Mouse (Mus musculus): ENCODE measurements around the gene Nudt9.
"Not testable (repeated sequence)": the region's sequence is repeated elsewhere in the genome, so short reads cannot be mapped to it uniquely, and the experiment has no call there.

Nudt9 gene

DNA sequence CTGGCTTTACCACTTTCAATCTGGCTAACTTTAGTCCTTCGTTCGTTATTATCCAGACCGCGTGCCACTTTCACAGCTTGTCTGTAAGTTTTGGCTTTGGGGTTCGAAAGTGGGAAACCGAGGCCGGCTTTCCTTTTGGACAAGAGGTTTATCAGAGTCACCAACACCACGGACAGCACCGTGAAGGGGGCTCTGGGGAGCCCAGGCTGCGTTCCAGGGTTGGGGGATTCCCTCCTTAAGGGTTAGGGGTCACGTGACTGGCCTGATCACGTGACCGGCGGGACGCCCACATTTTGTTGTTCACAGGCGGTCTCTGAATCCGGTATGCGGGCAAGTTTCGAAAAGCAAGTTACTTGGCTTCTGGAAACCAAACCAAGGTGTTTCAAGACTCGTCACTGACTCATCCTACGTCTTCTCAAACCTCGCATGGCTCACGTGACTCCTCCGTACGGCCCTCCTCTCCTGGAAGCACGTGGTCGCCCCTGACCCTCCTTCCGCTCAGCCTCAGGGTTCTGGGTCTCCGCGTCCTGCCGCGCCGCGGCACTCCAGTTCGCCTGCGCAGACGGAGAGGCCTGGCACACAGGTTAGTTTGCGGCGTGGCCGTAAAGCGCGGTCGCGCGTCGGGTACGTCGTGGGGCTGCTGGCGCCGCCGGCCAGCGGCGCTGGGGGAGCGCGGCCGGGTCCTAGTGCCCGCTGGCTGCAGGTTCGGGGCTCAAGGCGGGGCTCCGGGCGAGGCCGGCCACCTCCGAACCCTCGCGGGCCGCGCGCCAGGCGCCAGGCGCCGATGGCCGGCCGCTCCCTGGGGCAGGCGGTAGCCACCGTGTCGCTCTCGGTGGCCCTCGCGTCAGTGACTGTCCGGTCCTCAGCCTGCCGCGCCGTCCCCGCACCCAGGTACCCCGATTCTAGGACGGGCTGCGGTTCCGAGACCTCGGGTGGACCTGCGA is at the start of gene Nudt9:
Gene Nudt9 (plus strand): TSS at position 51 of the 944 bp plus-strand sequence.
- peak; percentile 91 for DNase-seq (ENCODE audit: low read depth)

DNA sequence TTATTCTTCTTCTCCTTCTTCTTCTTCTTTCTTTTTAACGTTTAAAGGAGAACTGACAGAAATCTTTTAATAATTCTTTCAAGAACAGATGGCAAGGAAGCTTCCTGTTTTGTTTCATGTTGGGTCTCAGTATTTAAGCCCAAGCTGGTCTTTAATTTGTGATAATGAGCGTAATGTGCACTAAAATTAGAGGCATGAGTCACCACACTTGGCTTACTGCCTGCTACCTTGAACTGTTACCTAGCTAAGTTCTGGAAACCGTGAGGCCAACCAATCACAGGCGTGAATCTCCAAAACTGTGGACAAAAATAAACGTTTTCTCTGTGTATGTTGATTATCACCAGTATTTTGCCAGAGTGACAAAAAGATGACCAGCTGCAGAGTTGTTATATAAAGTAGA is 47.4 kb upstream of the Nudt9 start:
- no peak for DNase-seq (ENCODE audit: low read depth)

DNA sequence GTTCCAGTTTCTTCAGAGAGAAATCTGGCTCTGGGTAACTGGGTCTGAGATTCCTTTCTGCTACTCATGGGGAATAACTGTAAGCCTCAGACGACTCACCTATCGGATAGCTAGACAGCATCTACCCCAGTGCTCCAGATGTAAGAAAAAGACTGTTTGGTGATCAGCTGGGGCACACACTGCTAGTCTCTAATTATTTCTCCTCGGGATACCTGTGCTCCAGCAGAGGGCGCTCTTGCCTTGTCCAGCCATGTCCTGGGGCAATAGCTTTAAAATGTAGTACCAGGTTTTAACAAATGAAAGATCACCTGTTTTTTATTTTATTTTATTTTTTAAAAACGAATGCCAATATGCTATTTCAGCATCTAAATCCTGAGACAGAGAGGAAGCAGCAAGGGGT is 46.4 kb upstream of the Nudt9 start:
- DNase-seq (ENCODE audit: low read depth), result peak; percentile 64

DNA sequence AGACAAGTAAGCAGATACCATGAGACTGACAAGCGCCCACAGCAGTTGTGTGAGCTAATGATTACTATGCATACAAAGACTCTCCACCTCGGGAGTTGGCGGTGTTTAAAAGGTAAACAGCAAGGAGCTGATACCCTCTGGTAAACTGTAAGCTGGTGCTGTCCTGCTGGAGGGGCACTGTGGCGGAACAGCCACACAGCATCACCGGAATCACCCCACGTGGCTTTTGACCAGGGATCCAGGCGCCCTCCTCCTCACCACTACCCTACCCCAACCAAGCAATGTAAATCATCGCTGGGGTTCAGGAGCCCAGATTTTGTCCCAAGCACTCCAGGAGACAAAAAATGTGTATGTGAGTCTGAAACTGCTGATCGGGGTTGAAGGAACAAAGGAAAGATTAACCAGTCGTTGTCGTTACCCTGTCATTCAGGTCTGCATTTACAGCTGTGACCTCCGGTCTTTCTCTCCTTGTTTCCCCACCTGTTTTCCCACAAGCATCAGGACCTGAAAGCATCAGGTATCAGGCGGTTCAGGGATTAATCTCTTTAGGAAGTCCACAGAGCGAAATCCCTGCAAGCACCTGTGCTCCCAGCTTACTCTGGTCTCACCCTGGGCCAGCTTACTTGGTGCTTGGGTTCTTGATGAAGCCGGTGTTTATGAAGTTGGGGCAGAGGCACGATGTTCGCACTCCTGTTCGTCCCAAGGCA is 43.4 kb upstream of the Nudt9 start:
- DNase-seq (ENCODE audit: low read depth), result no peak

DNA sequence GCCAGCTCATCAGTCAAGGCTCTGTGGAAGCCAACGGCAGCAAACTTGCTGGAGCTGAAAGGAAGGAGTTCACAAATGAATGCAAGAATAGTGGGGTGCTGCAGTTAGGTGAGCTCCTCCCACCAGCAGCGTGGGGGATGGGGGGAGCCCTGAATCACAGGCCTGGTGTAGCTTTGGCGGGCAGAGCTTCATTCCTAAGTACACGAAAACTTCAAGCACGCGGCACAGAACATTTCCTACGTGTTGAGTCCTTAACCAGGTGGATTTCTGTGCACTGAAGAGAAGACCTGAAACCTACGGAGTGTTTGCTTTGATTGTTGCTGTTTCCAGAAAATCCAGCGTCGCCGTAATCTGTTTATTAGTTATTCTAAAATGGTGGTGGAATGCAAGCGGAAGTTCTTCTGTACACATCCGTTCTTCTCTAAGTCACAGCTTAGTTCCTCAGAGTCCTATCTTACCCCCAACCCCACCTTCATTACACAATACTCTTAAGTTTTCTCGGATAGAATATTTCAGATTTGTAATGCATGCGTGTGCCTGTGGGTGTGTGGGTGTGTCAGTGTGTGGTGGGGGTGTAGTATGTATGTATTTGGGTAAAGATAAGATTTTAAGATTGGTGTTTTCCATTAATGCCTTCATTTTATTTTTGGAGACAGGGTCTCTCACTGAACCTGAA is 42.7 kb upstream of the Nudt9 start:
- no peak for DNase-seq (ENCODE audit: low read depth)

DNA sequence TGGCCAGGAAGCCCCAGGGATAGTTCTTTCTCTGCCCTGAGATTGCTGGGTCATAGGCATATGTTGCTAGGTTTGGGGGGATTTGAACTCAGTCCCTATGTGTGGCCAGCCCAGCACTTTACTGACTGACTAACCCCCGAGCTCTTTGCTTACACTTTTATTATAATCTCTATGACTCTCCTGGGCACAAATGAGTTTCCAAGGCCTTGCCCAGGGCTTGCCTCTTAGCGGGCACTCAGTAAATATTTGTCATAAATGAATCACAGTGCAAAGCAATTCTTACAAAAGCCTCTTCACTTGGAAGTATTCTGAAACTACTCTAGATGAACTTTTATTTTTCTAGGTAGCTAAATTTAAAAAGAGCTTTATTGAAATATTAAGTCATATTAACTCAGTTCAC is 42.2 kb upstream of the Nudt9 start:
- DNase-seq (ENCODE audit: low read depth), result no peak

DNA sequence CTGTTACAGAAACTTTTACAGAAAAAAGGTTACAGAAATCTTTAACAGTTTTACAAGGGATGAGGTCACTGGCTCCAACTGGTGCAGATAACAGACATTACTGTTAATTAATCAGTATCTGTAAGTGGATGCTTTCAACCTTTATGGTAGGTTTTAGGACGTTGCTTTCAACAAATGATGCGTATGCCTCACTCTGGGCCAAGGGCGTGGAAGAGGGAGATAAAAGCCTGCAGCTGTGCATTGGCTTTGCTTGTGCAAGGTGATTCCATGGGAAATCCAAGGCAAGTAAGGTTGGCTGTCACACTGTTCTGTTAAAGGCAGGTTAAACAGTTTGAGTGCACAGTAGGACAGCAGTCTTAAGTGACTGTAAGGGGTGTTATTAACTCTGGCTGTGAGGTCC is 39.3 kb upstream of the Nudt9 start:
- no peak for DNase-seq (ENCODE audit: low read depth)

DNA sequence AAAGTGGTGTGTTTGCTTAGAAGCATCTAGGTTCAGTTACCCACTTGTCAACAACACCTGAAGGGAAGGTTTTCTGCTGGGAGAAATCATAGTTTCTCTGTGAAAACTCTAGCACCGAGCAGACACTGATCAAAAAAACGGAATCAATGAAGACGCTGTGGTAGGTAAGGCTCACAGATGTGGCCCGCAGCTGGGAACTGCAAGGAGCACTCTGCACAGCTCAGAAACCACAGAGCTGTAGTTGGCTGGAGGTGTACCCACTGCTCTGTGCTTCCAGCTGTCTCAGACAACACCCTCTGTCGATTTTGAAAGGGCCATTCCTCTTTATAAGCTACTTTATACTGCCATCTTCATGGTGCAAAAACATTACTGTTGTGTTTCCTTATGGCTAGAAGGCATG is 38.3 kb upstream of the Nudt9 start:
- no peak for DNase-seq (ENCODE audit: low read depth)

DNA sequence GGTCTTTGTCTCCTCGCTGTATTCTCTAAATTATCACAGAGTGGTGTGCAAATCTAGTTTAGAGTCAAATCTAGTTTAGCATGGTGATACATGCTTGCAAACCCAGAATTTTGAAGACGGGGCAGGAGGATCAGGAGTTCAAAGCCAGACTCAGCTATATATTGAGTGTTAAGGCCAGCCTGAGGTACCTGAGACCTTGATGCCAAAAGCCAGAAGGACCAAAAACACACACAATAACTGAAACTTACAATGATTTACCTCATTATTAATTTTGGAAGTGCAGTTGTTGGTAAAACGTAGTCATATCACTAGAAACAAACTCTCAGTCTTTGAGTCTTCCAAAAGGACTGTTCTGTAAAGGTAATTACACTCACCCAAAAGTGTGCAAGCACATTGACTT is 36.7 kb upstream of the Nudt9 start:
- DNase-seq (ENCODE audit: low read depth), result no peak

DNA sequence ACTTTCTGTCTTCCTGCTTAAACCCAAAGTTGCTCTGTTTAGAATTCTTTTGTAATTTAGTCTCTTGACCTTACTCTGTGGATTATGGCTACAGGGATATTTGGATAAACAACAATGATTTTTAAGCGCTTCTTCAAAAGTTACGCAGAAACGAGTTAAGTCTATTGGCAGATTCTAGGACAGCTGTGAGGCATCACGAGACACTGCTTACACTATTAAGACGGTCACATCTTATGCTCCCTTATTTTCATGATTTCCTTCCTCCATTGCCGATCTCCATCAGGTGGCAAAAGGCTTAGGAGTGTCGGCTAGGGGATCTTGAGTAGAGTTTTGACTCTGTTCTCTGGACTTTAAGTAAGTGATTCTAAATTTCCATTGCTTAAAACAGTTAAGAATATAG is 35.8 kb upstream of the Nudt9 start:
- no peak for DNase-seq (ENCODE audit: low read depth)

DNA sequence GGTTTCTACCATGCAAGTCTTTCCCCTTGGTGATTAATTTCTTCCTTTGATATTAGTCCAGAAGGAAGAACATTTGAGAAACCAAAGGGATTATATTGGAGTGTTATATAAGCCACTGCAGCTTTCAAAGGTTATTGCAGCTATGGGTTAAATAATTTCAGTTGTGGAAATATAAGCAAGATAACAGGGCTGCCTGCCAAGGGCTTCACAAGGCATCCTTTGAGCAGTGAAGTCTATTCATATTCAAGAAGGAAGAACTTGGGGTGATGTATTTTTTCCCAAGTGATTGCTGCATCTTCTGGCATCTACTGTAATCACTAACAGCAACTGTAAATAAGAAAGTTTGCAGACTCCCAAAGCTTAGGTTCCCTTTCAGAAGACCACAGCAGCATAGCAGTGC is 34.7 kb upstream of the Nudt9 start:
- DNase-seq (ENCODE audit: low read depth), result no peak

DNA sequence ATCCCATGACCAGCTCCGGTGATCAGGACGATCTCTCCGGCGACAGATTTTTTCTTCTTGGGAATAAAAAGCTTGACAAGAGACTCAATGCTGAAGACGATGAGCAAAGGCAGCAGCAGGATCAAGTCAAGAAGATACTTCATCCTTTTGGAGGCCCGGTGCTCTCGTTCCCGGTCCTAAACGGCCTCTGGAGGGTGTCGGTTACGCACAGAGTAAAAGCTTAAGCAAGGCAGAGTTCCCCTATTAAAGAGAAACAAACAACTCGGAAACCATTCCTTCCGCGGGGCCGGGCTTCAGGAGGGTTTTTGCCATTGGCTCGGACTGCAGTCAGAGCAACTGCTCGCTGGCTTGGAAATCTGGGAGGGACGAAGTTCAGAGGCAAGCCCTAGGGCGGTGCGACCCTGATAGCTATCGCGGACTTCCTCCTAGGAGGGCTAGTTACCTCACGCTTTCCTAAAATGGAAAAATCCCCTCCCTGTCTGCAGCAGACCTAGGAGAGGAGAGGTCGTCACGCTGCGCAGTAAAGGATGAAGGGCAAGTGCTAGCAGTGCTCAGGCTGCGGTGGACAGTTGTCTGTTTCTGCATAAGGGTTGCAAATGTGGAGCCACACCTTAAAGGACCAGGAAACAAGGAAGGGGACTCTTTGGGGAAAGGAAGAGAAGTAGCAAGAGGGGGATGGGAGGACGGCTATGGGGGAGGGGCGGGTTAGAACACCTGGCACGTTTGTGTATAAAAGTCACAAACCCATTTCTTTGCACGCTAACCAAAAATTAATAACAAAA is 24.3 kb upstream of the Nudt9 start, which contains the start of gene Hsd17b11:
Gene Hsd17b11 (minus strand): TSS at position 323 of the 782 bp plus-strand sequence.
- DNase-seq (ENCODE audit: low read depth), result no peak

DNA sequence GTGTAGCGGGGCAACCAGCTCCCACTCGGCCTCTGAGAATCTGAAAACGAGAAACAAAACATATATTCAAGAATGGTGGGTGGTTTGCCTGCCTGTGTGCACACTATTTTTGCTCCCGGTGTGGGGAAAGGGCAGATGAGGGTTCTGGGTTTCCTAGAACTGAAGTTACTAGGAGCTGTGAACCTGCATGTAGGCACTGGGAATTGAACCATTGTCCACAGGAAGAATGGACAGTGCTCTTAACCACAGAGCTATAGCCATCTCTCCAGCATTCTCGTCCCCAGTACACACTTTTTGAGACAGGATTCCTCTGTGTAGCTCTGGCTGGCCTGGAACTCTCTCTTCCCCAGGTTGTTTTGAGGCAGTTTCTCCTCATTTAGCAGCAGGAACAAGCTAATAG is 23.5 kb upstream of the Nudt9 start:
- DNase-seq (ENCODE audit: low read depth), result no peak

DNA sequence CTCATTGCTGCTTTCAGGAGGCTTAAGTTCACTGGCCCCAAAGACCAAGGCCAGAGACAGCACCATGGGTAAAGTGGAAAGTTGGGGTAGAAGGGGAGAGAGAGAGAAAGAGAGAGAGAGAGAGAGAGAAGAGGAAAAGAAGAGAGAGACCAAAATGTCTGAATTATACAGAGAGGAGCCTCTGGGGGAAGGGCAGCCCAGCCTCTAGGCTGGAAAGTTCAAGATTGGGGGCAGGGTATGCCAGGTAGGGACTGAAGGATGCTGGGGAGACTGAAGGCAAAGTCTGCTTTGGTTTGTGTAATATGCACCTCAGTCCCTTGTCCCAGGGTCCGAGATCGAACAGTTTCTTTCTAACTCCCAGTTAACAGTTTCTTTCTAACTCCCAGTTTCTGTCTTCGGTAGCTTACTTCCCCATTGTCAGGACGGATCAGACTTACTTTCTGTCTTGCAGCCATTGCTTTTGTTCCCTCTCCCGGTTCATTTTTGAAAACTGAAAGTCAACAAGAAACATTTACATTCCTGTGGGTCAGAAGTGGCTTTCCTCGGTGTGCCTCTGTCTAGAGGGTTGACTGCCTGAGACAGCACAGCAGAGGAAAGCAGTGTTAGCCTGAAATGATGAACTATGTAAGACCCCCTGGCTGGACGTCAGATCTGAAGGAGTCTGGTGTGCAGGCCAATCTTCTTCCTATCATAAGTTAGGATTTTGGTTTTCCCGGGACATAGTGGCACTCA is 22.7 kb upstream of the Nudt9 start:
- no peak for DNase-seq (ENCODE audit: low read depth)

DNA sequence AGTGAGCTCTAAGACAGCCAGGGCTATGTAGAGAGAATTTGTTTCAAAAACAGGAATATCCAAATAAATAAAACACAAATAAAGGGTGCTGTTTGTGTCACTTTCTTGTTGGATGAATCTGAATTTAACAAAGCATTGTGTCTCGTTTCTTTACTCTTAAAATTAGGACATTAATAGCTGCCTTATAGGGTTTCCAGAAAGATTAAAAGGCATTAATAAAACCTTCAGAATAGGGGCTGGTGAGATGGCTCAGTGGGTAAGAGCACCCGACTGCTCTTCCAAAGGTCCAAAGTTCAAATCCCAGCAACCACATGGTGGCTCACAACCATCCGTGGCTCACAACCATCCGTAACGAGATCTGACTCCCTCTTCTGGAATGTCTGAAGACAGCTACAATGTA is 21.9 kb upstream of the Nudt9 start:
- not testable (repeated sequence) for DNase-seq (ENCODE audit: low read depth)

DNA sequence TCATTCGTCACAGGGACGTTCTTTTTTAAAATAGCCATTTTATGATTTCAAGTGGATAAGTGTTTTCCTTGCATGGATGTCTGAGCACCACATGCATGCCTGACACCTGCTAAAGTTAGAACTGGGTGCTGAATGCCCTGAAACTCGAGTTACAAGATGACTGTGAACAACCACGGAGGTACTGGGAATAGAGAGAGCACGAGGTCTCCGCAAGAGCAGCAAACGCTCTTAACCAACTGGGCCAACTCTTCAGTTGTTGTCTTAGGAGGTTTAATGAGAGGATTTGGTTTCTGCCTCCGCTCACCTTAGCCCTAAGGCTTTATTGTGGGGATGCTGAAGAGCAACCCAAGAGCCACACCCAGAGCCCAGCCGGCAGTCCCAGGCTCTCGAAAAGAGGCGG is 21.3 kb upstream of the Nudt9 start:
- no peak for DNase-seq (ENCODE audit: low read depth)

DNA sequence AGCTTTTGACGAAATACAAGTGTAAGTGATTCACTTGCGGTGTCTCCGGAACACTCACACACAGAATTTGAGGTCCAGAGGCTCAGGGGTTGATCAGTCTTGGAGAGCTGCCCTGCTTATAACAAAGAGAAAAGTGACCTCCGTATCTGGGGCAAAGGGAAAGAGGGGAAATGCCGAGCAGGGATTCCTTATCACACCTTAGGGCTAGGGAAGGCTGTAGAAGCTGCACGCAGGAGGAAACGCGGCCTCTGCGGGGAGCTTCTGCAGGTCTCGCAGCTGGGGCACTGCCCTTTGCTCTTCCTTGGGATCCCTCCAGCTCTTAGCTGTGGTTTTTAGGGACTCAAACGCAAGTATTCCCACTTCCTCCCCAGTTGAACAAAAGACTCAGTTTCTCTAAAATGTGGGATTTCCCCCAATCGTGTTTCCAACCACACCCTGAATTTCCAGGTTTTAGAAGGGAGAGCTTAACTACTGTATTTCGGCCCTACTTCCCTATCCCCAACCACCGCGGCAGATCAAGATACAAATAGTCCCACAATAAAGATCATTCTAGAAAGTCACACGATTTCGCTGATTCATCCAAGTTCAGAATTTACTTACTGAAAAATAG is 20.8 kb upstream of the Nudt9 start:
- DNase-seq (ENCODE audit: low read depth), result no peak

DNA sequence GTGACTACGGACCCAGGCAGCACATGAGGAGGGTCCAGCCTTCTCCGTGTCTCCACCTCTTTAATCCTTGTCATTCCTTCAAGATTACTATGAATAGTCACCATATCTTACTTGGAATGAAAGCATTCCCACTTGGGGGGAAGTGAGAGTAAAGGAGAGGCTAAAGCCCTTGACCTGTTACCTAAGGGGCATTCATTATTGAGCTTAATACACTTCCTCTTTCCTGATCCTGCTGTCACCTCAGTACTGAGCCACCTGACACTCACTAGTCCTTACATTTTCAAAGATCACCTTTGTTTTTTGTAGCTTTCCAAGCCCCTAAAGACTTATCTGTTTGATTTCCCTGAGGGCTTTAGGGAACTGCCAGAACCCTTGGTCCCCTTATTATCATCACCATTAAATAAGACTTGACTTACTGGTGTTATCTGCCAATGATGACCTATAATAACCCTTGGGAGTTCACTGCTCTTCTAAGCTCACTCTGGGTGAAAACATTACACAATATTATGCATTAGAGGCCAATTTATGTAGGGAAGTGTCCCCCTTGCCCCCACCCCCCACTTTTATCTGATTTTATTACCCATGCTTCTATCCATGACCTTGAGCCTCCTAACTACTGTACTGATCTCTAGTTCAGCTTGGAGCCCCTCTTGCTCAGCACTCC is 13.5 kb upstream of the Nudt9 start:
- no peak for DNase-seq (ENCODE audit: low read depth)

DNA sequence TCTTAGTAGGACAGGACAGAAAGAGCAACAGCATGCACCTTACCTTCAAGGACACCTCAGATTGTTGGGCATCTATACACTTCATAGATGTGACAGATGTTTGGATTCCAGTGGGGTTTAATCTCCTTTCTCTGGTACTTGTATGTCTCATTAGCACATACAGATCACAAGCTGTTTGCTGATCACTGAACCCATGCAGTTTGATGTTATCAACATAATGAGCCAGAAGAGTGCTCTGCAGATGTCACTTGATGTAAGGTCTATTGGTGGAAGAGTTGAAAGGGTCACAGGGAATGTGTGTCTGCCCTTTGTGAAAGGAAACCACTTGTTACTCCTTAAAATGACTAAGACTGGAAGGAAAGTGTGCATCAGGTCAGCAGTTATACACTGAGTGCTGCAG is 11.0 kb upstream of the Nudt9 start:
- no peak for DNase-seq (ENCODE audit: low read depth)

DNA sequence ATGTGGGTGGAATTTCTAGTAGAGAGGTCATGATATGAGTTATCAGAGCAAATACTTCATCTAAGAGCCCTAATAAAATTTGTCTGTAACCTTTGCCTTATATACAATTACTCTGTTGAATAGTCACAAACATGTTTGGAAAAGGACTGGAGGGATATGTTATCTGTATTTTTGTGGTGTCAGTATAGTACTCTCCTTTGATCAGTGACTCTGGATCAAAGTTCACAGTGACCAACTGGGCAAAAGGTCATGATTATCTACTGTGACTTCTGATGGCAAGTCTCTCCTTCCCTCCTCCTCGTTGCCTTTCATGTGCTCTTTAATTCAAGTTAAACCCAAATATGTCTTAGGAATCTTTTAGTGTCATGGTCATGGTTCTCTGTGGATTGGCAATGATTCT is 10.3 kb upstream of the Nudt9 start:
- no peak for DNase-seq (ENCODE audit: low read depth)
